Mouse (Mus musculus) G1E-ER4 (cell line): ENCODE data around the gene Cnpy4. TPM values are rescaled to one million over a fixed set of nuclear protein-coding genes. Genes with fewer than 3 reads are reported as not detected.

Experiments used
- GATA1 ChIP-seq: IDR thresholded peaks from one replicate; pipeline ENCODE4 v1.8.0; 2012; ENCODE audit warnings: low read length, inconsistent platforms
- polyA plus RNA-seq: library from polyadenylated mRNA; stranded (reverse); fragments of >175 nt; gene quantifications from 2 replicates; pipeline ENCODE4 v1.2.3, GENCODE M21; 2012

The Cnpy4 gene
- polyA plus RNA-seq, 1 experiment, result 0.63 TPM

DNA sequence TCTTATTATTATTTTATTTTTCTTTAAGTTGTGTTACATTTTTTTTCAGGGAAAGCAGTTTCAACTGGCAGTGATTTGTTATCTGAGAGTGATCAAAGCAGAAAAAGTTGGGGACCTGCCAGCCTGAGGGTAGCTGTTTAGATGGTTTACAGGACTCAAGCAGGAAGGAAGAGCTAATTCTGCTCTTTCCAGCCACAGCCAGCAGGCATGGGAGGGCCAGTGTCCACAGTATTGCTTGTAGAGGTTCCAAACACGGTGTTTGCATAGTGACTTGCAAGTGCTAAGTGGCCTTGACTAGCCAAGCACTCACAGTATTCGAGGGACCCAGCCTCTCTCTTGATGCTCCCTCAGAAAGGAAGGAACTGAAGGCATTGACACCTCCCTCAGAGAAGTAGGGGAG, 54.2 kb downstream of the Cnpy4 start:
- no peak for TF ChIP-seq GATA1

Other genes starting within 250 kb of the Cnpy4 start
- not detected in 2 replicates for gene Gjc3, start 224.4 kb upstream of the Cnpy4 start, polyA plus RNA-seq
- gene Azgp1, start 206.0 kb upstream of the Cnpy4 start, polyA plus RNA-seq, result not detected in 2 replicates
- gene Smok3a, start 166.2 kb upstream of the Cnpy4 start, polyA plus RNA-seq, result not detected in 2 replicates
- not detected in 2 replicates for gene Smok3b, start 166.1 kb upstream of the Cnpy4 start, polyA plus RNA-seq
- not detected in 2 replicates for gene Smok3c, start 134.3 kb upstream of the Cnpy4 start, polyA plus RNA-seq
- gene Zkscan1, start 102.4 kb upstream of the Cnpy4 start, polyA plus RNA-seq, result 2.0 and 2.2 TPM in 2 replicates
- 0.55 and 2.3 TPM in 2 replicates for gene Zscan21, start 70.6 kb upstream of the Cnpy4 start, polyA plus RNA-seq
- gene Zfp113, start 31.7 kb upstream of the Cnpy4 start, polyA plus RNA-seq, result 0.27 and 0.28 TPM in 2 replicates
- gene Cops6, start 26.4 kb upstream of the Cnpy4 start, polyA plus RNA-seq, result 146 and 184 TPM in 2 replicates
- 6.9 and 18.9 TPM in 2 replicates for gene Ap4m1, start 15.5 kb upstream of the Cnpy4 start, polyA plus RNA-seq
- 19.6 and 78.8 TPM in 2 replicates for gene Mcm7, start 15.1 kb upstream of the Cnpy4 start, polyA plus RNA-seq
- gene Taf6, start within 50 bp of the Cnpy4 start, polyA plus RNA-seq, result 33.9 and 45.4 TPM in 2 replicates
- 4.8 and 6.3 TPM in 2 replicates for gene Mblac1, start 6.8 kb downstream of the Cnpy4 start, polyA plus RNA-seq
- gene Nxpe5, start 38.4 kb downstream of the Cnpy4 start, polyA plus RNA-seq, result not detected in 2 replicates
- gene Lamtor4, start 68.0 kb downstream of the Cnpy4 start, polyA plus RNA-seq, result 58.4 and 59.8 TPM in 2 replicates
- gene BC037034, start 76.5 kb downstream of the Cnpy4 start, polyA plus RNA-seq, result 108 and 142 TPM in 2 replicates
- gene Gal3st4, start 85.4 kb downstream of the Cnpy4 start, polyA plus RNA-seq, result not detected in 2 replicates
- not detected in 2 replicates for gene Gm43720, start 92.5 kb downstream of the Cnpy4 start, polyA plus RNA-seq
- not detected in 2 replicates for gene Gpc2, start 92.5 kb downstream of the Cnpy4 start, polyA plus RNA-seq
- not detected in 2 replicates for gene Stag3, start 92.8 kb downstream of the Cnpy4 start, polyA plus RNA-seq
- not detected in 2 replicates for gene Pvrig, start 154.5 kb downstream of the Cnpy4 start, polyA plus RNA-seq